Mouse (Mus musculus): Measurements from ENCODE around the gene Krtap14.

Krtap14 gene

GRCm38 (mm10) chr16:88826095-88826652 lies at the start of gene Krtap14:
Gene Krtap14 (minus strand): TSS chr16:88826145.
- DNase-seq, result no peak

- no peak for DNase-seq
Measured at GRCm38 (mm10) chr16:88874169-88874568, 48.2 kb upstream of the Krtap14 start, which contains the start of gene Krtap19-2. Gene Krtap19-2 (minus strand): TSS chr16:88874269.

GRCm38 (mm10) chr16:88869311-88869710 lies 43.4 kb upstream of the Krtap14 start, which contains the start of gene Krtap19-1:
Gene Krtap19-1 (minus strand): TSS chr16:88869411.
- no peak for DNase-seq

GRCm38 (mm10) chr16:88864887-88865407 lies 39.0 kb upstream of the Krtap14 start:
- no peak for DNase-seq

- peak; percentile 2 for DNase-seq
Measured at GRCm38 (mm10) chr16:88851450-88851849, 25.5 kb upstream of the Krtap14 start.

- no peak for DNase-seq
Measured at GRCm38 (mm10) chr16:88848558-88848957, 22.6 kb upstream of the Krtap14 start.

GRCm38 (mm10) chr16:88847363-88847762 lies 21.4 kb upstream of the Krtap14 start:
- DNase-seq, result no peak

- DNase-seq, result no peak
Measured at GRCm38 (mm10) chr16:88826978-88827377, 1.0 kb upstream of the Krtap14 start.

- DNase-seq, result peak; percentile 29
Measured at GRCm38 (mm10) chr16:88823736-88824135, 2.2 kb downstream of the Krtap14 start.

GRCm38 (mm10) chr16:88820066-88820465 lies 5.9 kb downstream of the Krtap14 start, which contains the start of gene Krtap15:
Gene Krtap15 (plus strand): TSS chr16:88820215.
- DNase-seq, result no peak

GRCm38 (mm10) chr16:88811827-88812226 lies 14.1 kb downstream of the Krtap14 start, which contains the start of gene Gm20741:
Gene Gm20741 (minus strand): TSS chr16:88812220.
- no peak for DNase-seq

GRCm38 (mm10) chr16:88786786-88787185 lies 39.2 kb downstream of the Krtap14 start:
- no peak for DNase-seq

- DNase-seq, result no peak
Measured at GRCm38 (mm10) chr16:88777596-88777995, 48.3 kb downstream of the Krtap14 start, which contains the start of gene Gm5965. Gene Gm5965 (plus strand): TSS chr16:88777896.

GRCm38 (mm10) chr16:88774106-88774505 lies 51.8 kb downstream of the Krtap14 start, which contains the start of gene 2310057N15Rik:
Gene 2310057N15Rik (minus strand): TSS chr16:88774206.
- no peak for DNase-seq
